Mouse (Mus musculus): Measurements from ENCODE around the gene Dhx29.

DNA sequence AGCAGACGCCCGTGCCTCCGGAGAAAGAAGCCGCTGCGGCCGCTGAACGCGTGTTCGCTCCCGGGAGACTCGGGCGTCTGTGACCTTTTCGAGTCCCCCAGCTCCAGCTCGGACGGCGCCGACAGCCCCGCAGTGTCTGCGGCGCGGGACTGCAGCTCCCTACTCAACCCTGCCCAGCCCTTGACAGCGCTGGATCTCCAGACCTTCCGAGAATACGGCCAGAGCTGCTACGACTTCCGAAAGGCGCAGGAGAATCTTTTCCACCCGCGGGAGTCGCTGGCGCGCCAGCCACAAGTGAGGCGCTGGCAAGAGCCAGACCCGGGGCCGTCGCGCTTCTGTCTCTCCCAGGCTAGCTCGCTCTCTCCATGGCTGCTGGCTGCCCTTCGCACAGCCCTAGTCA, 60.7 kb downstream of the Dhx29 start:
- TF ChIP-seq POLR2A (IDR thresholded peaks at IDR 0.05; ENCODE audit: insufficient read length, low read depth) (no peak), SRF (IDR thresholded peaks at IDR 0.05; ENCODE audit: control insufficient read depth, insufficient read length, low read depth) (no peak), USF1 (IDR thresholded peaks at IDR 0.05; ENCODE audit: low read depth) (no peak), CEBPB (IDR thresholded peaks at IDR 0.05; ENCODE audit: insufficient read depth, poor library complexity, severe bottlenecking) (no peak)

Data from myocyte (in vitro differentiated cells).